8 mouse cellular contexts compared by ENCODE assay signal in the genomic region with DNA sequence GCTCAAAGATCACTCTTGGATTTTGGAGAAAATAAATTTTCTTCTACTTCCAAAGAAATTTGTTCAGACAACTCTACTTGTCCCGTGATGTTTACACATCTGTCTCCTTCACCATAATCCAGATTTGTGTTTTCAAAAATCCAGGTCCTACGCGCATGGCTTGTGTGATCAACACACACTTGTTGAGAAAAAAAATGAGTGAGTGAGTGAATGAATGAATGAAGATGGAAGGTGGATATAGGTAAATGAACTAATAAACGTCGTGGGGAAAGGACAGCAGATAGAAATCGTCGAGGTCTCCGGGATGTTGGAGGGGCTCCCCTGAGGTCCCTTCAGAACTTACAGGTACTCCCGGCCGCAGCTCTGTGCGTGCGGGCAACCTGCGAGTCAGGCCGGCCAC. TPM values are rescaled to one million over a fixed set of nuclear protein-coding genes. Genes with fewer than 3 reads are reported as not detected.
DNase-seq lines count a peak whose midpoint lies in the region; ATAC-seq and TF ChIP-seq lines count a peak whose summit lies in the region.

No protein-coding gene starts in this region.

- H3K4me3 ChIP-seq in heart, embryonic 16.5 days (ENCODE audit: low read length) = peak overlapping the region; percentile 73
- peak overlapping the region; percentile 46 to 81 for H3K4me3 ChIP-seq in MEL (ENCODE audit: control insufficient read depth in 1 of 2, insufficient read depth in 1 of 2, low read depth in 2 of 2, low read length in 2 of 2)
- peak overlapping the region; percentile 87 for H3K4me3 ChIP-seq in hindbrain, embryonic 12.5 days
- peak overlapping the region; percentile 94 for H3K4me3 ChIP-seq in midbrain, embryonic 11.5 days (ENCODE audit: low read depth, low read length)

- peak overlapping the region; percentile 86 for H3K9ac ChIP-seq in heart, embryonic 16.5 days (ENCODE audit: low read length)
- H3K9ac ChIP-seq in MEL (ENCODE audit: control insufficient read depth, low read depth, low read length, poor library complexity, severe bottlenecking) = peak overlapping the region; percentile 96
- H3K9ac ChIP-seq in hindbrain, embryonic 12.5 days = peak overlapping the region; percentile 83
- H3K9ac ChIP-seq in midbrain, embryonic 11.5 days (ENCODE audit: low read length) = peak overlapping the region; percentile 89

- no peaks in the 10 kb centered on the region for H3K27me3 ChIP-seq in heart, embryonic 16.5 days (ENCODE audit: control insufficient read depth, insufficient read depth, low read length)
- no peaks in the 10 kb centered on the region for H3K27me3 ChIP-seq in MEL (ENCODE audit: control insufficient read depth in 1 of 2, insufficient read depth in 2 of 2, low read length in 2 of 2)
- no peaks in the 10 kb centered on the region for H3K27me3 ChIP-seq in hindbrain, embryonic 12.5 days
- no peaks in the 10 kb centered on the region for H3K27me3 ChIP-seq in midbrain, embryonic 11.5 days (ENCODE audit: control insufficient read depth, insufficient read depth, low read length)

- H3K4me1 ChIP-seq in heart, embryonic 16.5 days (ENCODE audit: control insufficient read depth, insufficient read depth, low read length) = peaks cover 30% of the 10 kb centered on the region
- peaks cover 0 to 35% of the 10 kb centered on the region in 2 experiments; a peak in 3 of 4 replicates for H3K4me1 ChIP-seq in MEL (ENCODE audit: control insufficient read depth in 1 of 2, insufficient read depth in 2 of 2, low read length in 2 of 2)
- H3K4me1 ChIP-seq in hindbrain, embryonic 12.5 days = peaks cover 31% of the 10 kb centered on the region
- H3K4me1 ChIP-seq in midbrain, embryonic 11.5 days (ENCODE audit: control insufficient read depth, insufficient read depth, low read length) = peaks cover 20% of the 10 kb centered on the region

- TF ChIP-seq RAD21 in MEL (IDR thresholded peaks at IDR 0.05; ENCODE audit: low read depth, low read length) = no peak

- H3K9me3 ChIP-seq in heart, embryonic 16.5 days (replicated peaks; ENCODE audit: control insufficient read depth, low read length) = no peaks in the 10 kb centered on the region
- H3K9me3 ChIP-seq in MEL (replicated peaks; ENCODE audit: insufficient read depth, low read length) = no peaks in the 10 kb centered on the region
- H3K9me3 ChIP-seq in hindbrain, embryonic 12.5 days (replicated peaks) = no peaks in the 10 kb centered on the region
- H3K9me3 ChIP-seq in midbrain, embryonic 11.5 days (ENCODE audit: control insufficient read depth, low read length) = no peaks in the 10 kb centered on the region

- H3K36me3 ChIP-seq in heart, embryonic 16.5 days (ENCODE audit: control insufficient read depth, insufficient read depth) = peaks cover 9% of the 10 kb centered on the region
- peaks cover 0 to 23% of the 10 kb centered on the region in 2 experiments; a peak in 2 of 4 replicates for H3K36me3 ChIP-seq in MEL (ENCODE audit: control insufficient read depth in 1 of 2, insufficient read depth in 2 of 2, low read length in 2 of 2)
- H3K36me3 ChIP-seq in hindbrain, embryonic 12.5 days = peaks cover 18% of the 10 kb centered on the region
- peaks cover 6% of the 10 kb centered on the region for H3K36me3 ChIP-seq in midbrain, embryonic 11.5 days (ENCODE audit: control insufficient read depth, insufficient read depth, low read length)

- ATAC-seq in heart, embryonic 16.5 days (replicated peaks; ENCODE audit: extremely low read depth, insufficient read depth, low FRiP score) = no peak
- ATAC-seq in hindbrain, embryonic 12.5 days (ENCODE audit: low FRiP score) = no peak; the same call in none of the 2 replicates
- peak; percentile 48; the same call in 1 of the 2 replicates for ATAC-seq in midbrain, embryonic 11.5 days (ENCODE audit: low FRiP score)

- 1% methylated on average over 14 of the region's 14 CpGs for WGBS in heart, embryonic 16.5 days
- WGBS in hindbrain, embryonic 12.5 days = under 1% methylated on average over 14 of the region's 14 CpGs
- WGBS in midbrain, embryonic 11.5 days = under 1% methylated on average over 14 of the region's 14 CpGs

- intact Hi-C loops in left cerebral cortex, postnatal 36 days (cut with DNase I) = no loop called here
- intact Hi-C loops in left cerebral cortex, postnatal 25 days (cut with DNase I) = loop anchor here (2.0 kb wide), 1 partner anchor 251 kb away; no protein-coding TSS in a partner anchor

- peaks cover 51% of the 10 kb centered on the region for H3K79me2 ChIP-seq in MEL (ENCODE audit: control insufficient read depth, insufficient read depth, low read length, poor library complexity)

- TF ChIP-seq CTCF in MEL (IDR thresholded peaks at IDR 0.05 in 2 of 3, conservative IDR thresholded peaks at IDR 0.05 in 1 of 3; ENCODE audit: control insufficient read depth in 1 of 3, insufficient read depth in 1 of 3, low read depth in 2 of 3, low read length in 3 of 3, poor library complexity in 1 of 3, severe bottlenecking in 1 of 3) = no peak

- no peak for TF ChIP-seq POLR2A in MEL (IDR thresholded peaks at IDR 0.05; ENCODE audit: control insufficient read depth in 1 of 2, insufficient read depth in 1 of 2, low read depth in 1 of 2, low read length in 2 of 2, poor library complexity in 1 of 2)

- H3K27ac ChIP-seq in heart, embryonic 16.5 days (ENCODE audit: low read length) = peak overlapping the region; percentile 99
- peak overlapping the region; percentile 100 for H3K27ac ChIP-seq in MEL (ENCODE audit: control insufficient read depth, low read depth, low read length)
- H3K27ac ChIP-seq in hindbrain, embryonic 12.5 days = peak overlapping the region; percentile 97
- peak overlapping the region; percentile 98 for H3K27ac ChIP-seq in midbrain, embryonic 11.5 days (ENCODE audit: low read depth, low read length)

- no peak for TF ChIP-seq EP300 in MEL (IDR thresholded peaks at IDR 0.05; ENCODE audit: low read depth in 1 of 2, low read length in 2 of 2)

- H3K4me2 ChIP-seq in heart, embryonic 16.5 days (ENCODE audit: low read depth, low read length) = peak overlapping the region; percentile 73
- H3K4me2 ChIP-seq in hindbrain, embryonic 12.5 days (replicated peaks) = peak overlapping the region; percentile 66
- H3K4me2 ChIP-seq in midbrain, embryonic 11.5 days = peak overlapping the region; percentile 74

- no peak for DNase-seq in heart, adult 8-10 months (ENCODE audit: low spot score)
- no peak for DNase-seq in MEL (ENCODE audit: low read depth, low spot score)
- no peak for DNase-seq in midbrain, embryonic 11.5 days (ENCODE audit: low spot score, missing footprints)
- DNase-seq in left cerebral cortex, postnatal 36 days (ENCODE audit: low spot score in 2 of 2) = no peak
- no peak for DNase-seq in left cerebral cortex, postnatal 25 days (ENCODE audit: low spot score in 2 of 2)
- DNase-seq in embryo, embryonic 10 days (ENCODE audit: low spot score) = no peak

TF ChIP-seq in MEL, 35 proteins besides CTCF, POLR2A, EP300 and RAD21 (continues in another document):
- no peak for TF ChIP-seq GABPA (IDR thresholded peaks at IDR 0.05; ENCODE audit: low read depth, low read length)
- TF ChIP-seq SIN3A (IDR thresholded peaks at IDR 0.05; ENCODE audit: low read length) = peak; percentile 38
- TF ChIP-seq MAZ (IDR thresholded peaks at IDR 0.05; ENCODE audit: low read depth, low read length) = no peak

RNA-seq across cellular contexts. Expression of gene Ppil1, which starts 0.6 kb away (rescaled TPM):
- 101 and 104 TPM in 2 replicates for polyA plus RNA-seq in heart, embryonic 16.5 days (2015; fragmentation: Nextera tagmentation; extraction: Ambion mirVana)
- 10 to 100 TPM; 36.5 to 43.8 (median 37.3) TPM for total RNA-seq in heart, adult 8-10 months (2022)
- total RNA-seq in MEL (2012; rRNA removed) = 118 and 122 TPM in 2 replicates
- polyA plus RNA-seq in MEL (2012; ENCODE audit: insufficient read depth in 1 of 2, insufficient read length in 2 of 2, low read depth in 1 of 2, low replicate concordance in 2 of 2, missing spikeins in 1 of 2) = 100 to 1,000 TPM; 115 to 135 TPM
- 102 and 105 TPM in 2 replicates for polyA plus RNA-seq in hindbrain, embryonic 12.5 days (2016; fragmentation: Nextera tagmentation; extraction: Ambion mirVana)
- polyA plus RNA-seq in midbrain, embryonic 11.5 days (2014; fragmentation: Nextera tagmentation; extraction: Ambion mirVana) = 163 and 170 TPM in 2 replicates
- total RNA-seq in left cerebral cortex, postnatal 36 days (2021) = 10 to 100 TPM; 16.7 to 19.0 TPM
- total RNA-seq in left cerebral cortex, postnatal 25 days (2021) = 10 to 100 TPM; 19.7 to 20.8 TPM

RNA-seq across cellular contexts. Expression of gene BC004004, which starts 5.2 kb away (rescaled TPM):
- 95.4 and 96.8 TPM in 2 replicates for polyA plus RNA-seq in heart, embryonic 16.5 days (2015; fragmentation: Nextera tagmentation; extraction: Ambion mirVana)
- total RNA-seq in heart, adult 8-10 months (2022) = 100 to 1,000 TPM; 294 to 476 (median 372) TPM
- total RNA-seq in MEL (2012; rRNA removed) = 80.7 and 86.3 TPM in 2 replicates
- polyA plus RNA-seq in MEL (2012; ENCODE audit: insufficient read depth in 1 of 2, insufficient read length in 2 of 2, low read depth in 1 of 2, low replicate concordance in 2 of 2, missing spikeins in 1 of 2) = 10 to 100 TPM in 1 of 2 experiments, not detected in 1; 81.8 TPM
- polyA plus RNA-seq in hindbrain, embryonic 12.5 days (2016; fragmentation: Nextera tagmentation; extraction: Ambion mirVana) = 72.5 and 76.9 TPM in 2 replicates
- polyA plus RNA-seq in midbrain, embryonic 11.5 days (2014; fragmentation: Nextera tagmentation; extraction: Ambion mirVana) = 68.4 and 74.6 TPM in 2 replicates
- 10 to 100 TPM; 78.1 to 94.7 TPM for total RNA-seq in left cerebral cortex, postnatal 36 days (2021)
- total RNA-seq in left cerebral cortex, postnatal 25 days (2021) = 10 to 100 TPM; 86.2 to 93.7 TPM

RNA-seq across cellular contexts. Expression of gene Cpne5, which starts 25.4 kb away (rescaled TPM):
- 13.3 and 14.1 TPM in 2 replicates for polyA plus RNA-seq in heart, embryonic 16.5 days (2015; fragmentation: Nextera tagmentation; extraction: Ambion mirVana)
- total RNA-seq in heart, adult 8-10 months (2022) = 1 to 10 TPM; 3.2 to 9.5 (median 4.4) TPM
- total RNA-seq in MEL (2012; rRNA removed) = 0.19 and 0.20 TPM in 2 replicates
- 1 to 10 TPM in 1 of 2 experiments, not detected in 1; 1.0 TPM for polyA plus RNA-seq in MEL (2012; ENCODE audit: insufficient read depth in 1 of 2, insufficient read length in 2 of 2, low read depth in 1 of 2, low replicate concordance in 2 of 2, missing spikeins in 1 of 2)
- polyA plus RNA-seq in hindbrain, embryonic 12.5 days (2016; fragmentation: Nextera tagmentation; extraction: Ambion mirVana) = 6.0 and 6.1 TPM in 2 replicates
- polyA plus RNA-seq in midbrain, embryonic 11.5 days (2014; fragmentation: Nextera tagmentation; extraction: Ambion mirVana) = 7.4 TPM in 2 replicates
- total RNA-seq in left cerebral cortex, postnatal 36 days (2021) = 100 to 1,000 TPM; 146 to 155 TPM
- total RNA-seq in left cerebral cortex, postnatal 25 days (2021) = 100 to 1,000 TPM; 121 to 149 TPM

RNA-seq across cellular contexts. Expression of gene Pi16, which starts 54.1 kb away (rescaled TPM):
- 3.5 and 4.0 TPM in 2 replicates for polyA plus RNA-seq in heart, embryonic 16.5 days (2015; fragmentation: Nextera tagmentation; extraction: Ambion mirVana)
- total RNA-seq in heart, adult 8-10 months (2022) = 10 to 100 TPM; 17.9 to 22.9 (median 21.4) TPM
- total RNA-seq in MEL (2012; rRNA removed) = 0.08 and 0.16 TPM in 2 replicates
- under 1 TPM in 1 of 2 experiments, not detected in 1; 0.42 TPM for polyA plus RNA-seq in MEL (2012; ENCODE audit: insufficient read depth in 1 of 2, insufficient read length in 2 of 2, low read depth in 1 of 2, low replicate concordance in 2 of 2, missing spikeins in 1 of 2)
- polyA plus RNA-seq in hindbrain, embryonic 12.5 days (2016; fragmentation: Nextera tagmentation; extraction: Ambion mirVana) = 0.97 and 1.2 TPM in 2 replicates
- polyA plus RNA-seq in midbrain, embryonic 11.5 days (2014; fragmentation: Nextera tagmentation; extraction: Ambion mirVana) = 0.56 and 0.57 TPM in 2 replicates
- 1 to 10 TPM; 1.1 to 1.3 TPM for total RNA-seq in left cerebral cortex, postnatal 36 days (2021)
- 1 to 10 TPM; 1.1 to 1.5 TPM for total RNA-seq in left cerebral cortex, postnatal 25 days (2021)

Comparison
In these comparisons a context has a peak if more than half of its experiments do, and no peak if none do; other contexts are left out.
1. RNA of gene Cpne5, which starts 25.4 kb away (total RNA-seq): 146 to 155 TPM in left cerebral cortex, postnatal 36 days and 121 to 149 TPM in left cerebral cortex, postnatal 25 days; 3.2 to 9.5 TPM in heart, adult 8-10 months and 0.19 to 0.20 TPM in MEL; every median in the first group is over 10 times any median in the second.
2. Peak in every context shown above with its lines, with median percentiles within 50 percentile points of each other: H3K27ac ChIP-seq, H3K4me2 ChIP-seq, H3K4me3 ChIP-seq and H3K9ac ChIP-seq.